Mouse (Mus musculus): Measurements from ENCODE around the gene Gnl3l.
A peak's percentile ranks its signal among the peaks of the same experiment; 100 is the strongest.

The Gnl3l gene

GRCm38 (mm10) chrX:150956522-150957300 is 60.4 kb downstream of the Gnl3l start:
- DNase-seq (ENCODE audit: inconsistent ontology term): peak; percentile 66

DNA sequence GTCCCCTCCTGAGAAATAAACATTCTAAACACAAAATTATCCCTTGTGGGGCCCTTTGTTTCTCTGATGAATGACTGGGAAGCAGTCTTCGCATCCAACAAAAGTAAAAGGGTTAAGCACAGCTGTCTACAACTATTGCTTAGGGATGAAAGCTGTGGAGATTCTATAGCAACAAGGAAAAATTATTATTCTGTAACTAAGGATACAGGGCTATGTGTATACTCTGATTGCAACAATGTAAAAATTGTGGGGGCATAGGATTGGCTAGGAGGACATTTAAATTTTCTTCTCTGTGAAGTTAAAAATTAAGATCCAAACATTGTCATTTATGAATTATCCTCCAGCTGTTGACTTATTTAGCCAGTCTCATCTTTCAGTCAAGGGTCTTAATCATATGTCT is 61.1 kb downstream of the Gnl3l start:
- DNase-seq (ENCODE audit: inconsistent ontology term): no peak

DNA sequence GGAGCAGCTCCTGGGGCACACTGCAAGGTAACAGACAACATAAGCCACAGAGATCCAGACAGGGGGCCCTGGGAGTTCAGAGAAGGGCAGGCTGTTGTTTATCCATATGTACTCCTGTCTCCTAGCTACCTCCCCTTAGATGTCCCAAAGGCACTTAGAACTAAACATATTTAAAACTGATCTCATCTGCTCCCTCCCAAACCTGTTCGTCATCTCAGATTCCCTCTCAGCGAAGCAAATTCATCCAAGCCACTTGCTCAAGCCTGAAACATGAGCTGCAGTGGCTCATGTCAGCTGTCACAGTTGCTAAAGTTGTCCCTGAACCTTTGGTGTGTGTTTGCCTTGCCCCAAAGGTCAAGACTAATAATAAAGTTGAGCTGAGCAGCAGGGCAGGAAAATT is 61.7 kb downstream of the Gnl3l start:
- no peak for DNase-seq (ENCODE audit: inconsistent ontology term)

DNA sequence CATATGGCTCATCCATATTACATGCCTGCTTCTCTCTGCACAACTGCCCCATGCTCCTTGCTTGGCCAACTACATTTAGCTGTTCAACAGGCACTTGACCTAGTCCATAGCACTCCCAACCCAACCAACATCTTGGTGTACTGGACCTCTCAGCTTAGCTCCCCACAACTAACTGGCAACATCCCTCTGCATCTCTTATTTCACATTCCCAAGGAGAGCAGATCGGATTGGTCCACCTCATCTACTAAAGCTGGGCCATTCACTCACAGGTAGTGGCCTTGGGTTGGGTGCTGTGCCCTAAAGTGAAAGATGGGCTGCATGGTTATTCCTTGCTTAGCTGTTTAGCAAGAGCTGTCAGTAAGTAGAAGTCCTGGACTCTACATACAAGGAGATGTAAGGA is 62.4 kb downstream of the Gnl3l start:
- DNase-seq (ENCODE audit: inconsistent ontology term): no peak

Measured in Muller cell, postnatal 12 days (primary cell).